8 mouse cellular contexts compared by ENCODE assay signal in the genomic region with DNA sequence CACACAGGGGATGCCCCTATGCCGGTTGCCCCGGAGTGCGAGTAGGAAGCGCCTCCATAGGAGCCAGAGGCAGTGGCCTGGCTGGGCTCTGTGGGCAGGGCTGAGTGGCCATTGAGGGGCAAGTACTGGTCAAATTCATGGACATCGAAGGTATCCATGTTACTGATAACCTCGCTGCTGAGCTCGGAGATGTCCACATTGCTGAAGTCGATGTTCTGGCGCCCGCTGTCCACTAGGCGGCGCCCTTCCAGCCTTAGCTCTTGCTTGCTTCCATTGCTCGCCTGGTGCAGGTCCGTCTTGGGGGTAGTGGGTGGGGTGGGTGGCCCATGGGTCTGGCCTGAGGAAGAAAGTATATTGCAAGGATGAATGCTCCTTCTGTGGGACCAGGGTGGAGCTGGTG. TPM values are rescaled to one million over a fixed set of nuclear protein-coding genes. Genes with fewer than 3 reads are reported as not detected.
A peak's percentile ranks its signal among the peaks of the same experiment; 100 is the strongest.
DNase-seq lines count a peak whose midpoint lies in the region; ATAC-seq lines count a peak whose summit lies in the region.

No protein-coding gene starts in this region.

- H3K9ac ChIP-seq in heart, embryonic 12.5 days: no peak overlapping the region
- peak overlapping the region; percentile 13; the same call in 1 of the 2 replicates for H3K9ac ChIP-seq in forebrain, embryonic 14.5 days (ENCODE audit: low read length)
- no peak overlapping the region for H3K9ac ChIP-seq in midbrain, embryonic 13.5 days (replicated peaks)

- peaks cover 37% of the 10 kb centered on the region for H3K27me3 ChIP-seq in heart, embryonic 12.5 days (replicated peaks)
- peaks cover 13% of the 10 kb centered on the region for H3K27me3 ChIP-seq in forebrain, embryonic 14.5 days (replicated peaks; ENCODE audit: control insufficient read depth, insufficient read depth, low read length)
- peaks cover 63% of the 10 kb centered on the region for H3K27me3 ChIP-seq in midbrain, embryonic 13.5 days

- no peak overlapping the region for H3K27ac ChIP-seq in heart, embryonic 12.5 days (ENCODE audit: poor library complexity, severe bottlenecking)
- H3K27ac ChIP-seq in forebrain, embryonic 14.5 days (ENCODE audit: low read depth, low read length): peak overlapping the region; percentile 60; the same call in 1 of the 2 replicates
- no peak overlapping the region for H3K27ac ChIP-seq in midbrain, embryonic 13.5 days

- no peaks in the 10 kb centered on the region for H3K36me3 ChIP-seq in heart, embryonic 12.5 days
- no peaks in the 10 kb centered on the region for H3K36me3 ChIP-seq in forebrain, embryonic 14.5 days (ENCODE audit: control insufficient read depth, insufficient read depth, low read length)
- H3K36me3 ChIP-seq in midbrain, embryonic 13.5 days: no peaks in the 10 kb centered on the region

- ATAC-seq in heart, embryonic 12.5 days (ENCODE audit: insufficient number of reproducible peaks, low FRiP score): no peak
- ATAC-seq in forebrain, embryonic 14.5 days: peak; percentile 32; the same call in 1 of the 2 replicates
- ATAC-seq in inflammation-experienced regulatory T-cells, adult 6 months: peak; percentile 37
- ATAC-seq in midbrain, embryonic 13.5 days: 0 out of 2 replicates have a peak, but pooled peaks have one; percentile 12

- no peak overlapping the region for H3K4me3 ChIP-seq in heart, embryonic 12.5 days
- H3K4me3 ChIP-seq in forebrain, embryonic 14.5 days (ENCODE audit: low read depth, low read length): peak overlapping the region; percentile 53
- no peak overlapping the region for H3K4me3 ChIP-seq in midbrain, embryonic 13.5 days (replicated peaks)

- no peak for DNase-seq in heart, adult 9 months (ENCODE audit: low spot score in 2 of 2)
- DNase-seq in c-Kit-positive CD71-positive TER-119-positive erythroid progenitor cells, embryonic 14.5 days (ENCODE audit: low spot score): peak; percentile 52
- DNase-seq in forebrain, embryonic 14.5 days (ENCODE audit: low spot score): peak; percentile 76
- peak; percentile 84 to 85 for DNase-seq in left cerebral cortex, postnatal 25 days (ENCODE audit: low spot score in 2 of 2)
- DNase-seq in spleen, postnatal 10 days (ENCODE audit: low spot score in 2 of 2): peak; percentile 57 to 79

- peaks cover 58% of the 10 kb centered on the region for H3K4me1 ChIP-seq in heart, embryonic 12.5 days (replicated peaks)
- H3K4me1 ChIP-seq in forebrain, embryonic 14.5 days (ENCODE audit: control insufficient read depth, insufficient read depth, low read length): peaks cover 50% of the 10 kb centered on the region
- peaks cover 63% of the 10 kb centered on the region for H3K4me1 ChIP-seq in midbrain, embryonic 13.5 days (replicated peaks)

- H3K9me3 ChIP-seq in heart, embryonic 12.5 days (replicated peaks): no peaks in the 10 kb centered on the region
- no peaks in the 10 kb centered on the region for H3K9me3 ChIP-seq in forebrain, embryonic 14.5 days (replicated peaks; ENCODE audit: control insufficient read depth, low read length)
- no peaks in the 10 kb centered on the region for H3K9me3 ChIP-seq in midbrain, embryonic 13.5 days

- intact Hi-C loops in left cerebral cortex, postnatal 25 days (cut with DNase I): loop anchor here (1.0 to 5.0 kb wide), 4 partner anchors 59 to 235 kb away; no protein-coding TSS in a partner anchor

- WGBS in heart, embryonic 12.5 days: 17% methylated on average over 14 of the region's 14 CpGs
- 22% methylated on average over 14 of the region's 14 CpGs for WGBS in forebrain, embryonic 14.5 days
- WGBS in midbrain, embryonic 13.5 days: 22% methylated on average over 14 of the region's 14 CpGs

- peak overlapping the region; percentile 26; the same call in 1 of the 2 replicates for H3K4me2 ChIP-seq in heart, embryonic 12.5 days
- peak overlapping the region; percentile 91 for H3K4me2 ChIP-seq in forebrain, embryonic 14.5 days (ENCODE audit: low read length)
- H3K4me2 ChIP-seq in midbrain, embryonic 13.5 days (replicated peaks): peak overlapping the region; percentile 92

RNA-seq across cellular contexts. Expression of a gene that starts 2.7 kb away (rescaled TPM):
- 1.6 and 1.9 TPM in 2 replicates for polyA plus RNA-seq in heart, embryonic 12.5 days (2016; fragmentation: Nextera tagmentation; extraction: Ambion mirVana)
- polyA plus RNA-seq in forebrain, embryonic 14.5 days (2014; fragmentation: Nextera tagmentation; extraction: Ambion mirVana): 17.6 and 20.8 TPM in 2 replicates
- polyA plus RNA-seq in inflammation-experienced regulatory T-cells, adult 6 months (2017; shearing (Covaris generic)): not detected
- total RNA-seq in left cerebral cortex, postnatal 25 days (2021): 10 to 100 TPM; 52.1 to 55.3 TPM
- 5.2 and 7.9 TPM in 2 replicates for polyA plus RNA-seq in midbrain, embryonic 13.5 days (2015; fragmentation: Nextera tagmentation; extraction: Ambion mirVana)

RNA-seq across cellular contexts. Expression of a gene that starts 11.1 kb away (rescaled TPM):
- 34.6 and 35.3 TPM in 2 replicates for polyA plus RNA-seq in heart, embryonic 12.5 days (2016; fragmentation: Nextera tagmentation; extraction: Ambion mirVana)
- 18.8 and 19.1 TPM in 2 replicates for polyA plus RNA-seq in forebrain, embryonic 14.5 days (2014; fragmentation: Nextera tagmentation; extraction: Ambion mirVana)
- polyA plus RNA-seq in inflammation-experienced regulatory T-cells, adult 6 months (2017; shearing (Covaris generic)): 10 to 100 TPM; 11.3 to 19.4 (median 16.5) TPM
- 10 to 100 TPM; 20.4 to 23.7 TPM for total RNA-seq in left cerebral cortex, postnatal 25 days (2021)
- 20.6 and 22.9 TPM in 2 replicates for polyA plus RNA-seq in midbrain, embryonic 13.5 days (2015; fragmentation: Nextera tagmentation; extraction: Ambion mirVana)

Comparison
In these comparisons a context has a peak if more than half of its experiments do, and no peak if none do; other contexts are left out.
1. H3K4me2 ChIP-seq: peak in every context shown above with its lines; median percentile 92 in midbrain, embryonic 13.5 days; 91 in forebrain, embryonic 14.5 days; 26 in heart, embryonic 12.5 days.
2. DNase-seq: peak in c-Kit-positive CD71-positive TER-119-positive erythroid progenitor cells, embryonic 14.5 days (single experiment), forebrain, embryonic 14.5 days (single experiment), left cerebral cortex, postnatal 25 days (2 of 2) and spleen, postnatal 10 days (2 of 2); none in heart, adult 9 months (0 of 2).